Mouse (Mus musculus): ENCODE results near the gene Kirrel3. TPM values are rescaled to one million over a fixed set of nuclear protein-coding genes. Genes with fewer than 3 reads are reported as not detected.

The Kirrel3 gene
- polyA plus RNA-seq, 1 experiment, result not detected

GRCm38 (mm10) chr9:34992201-34992600, 506.5 kb downstream of the Kirrel3 start:
- no peaks in the 10 kb centered on the region for H3K4me1 ChIP-seq (ENCODE audit: control insufficient read depth, insufficient read depth, low read length)
- no peak overlapping the region for H3K4me3 ChIP-seq (ENCODE audit: insufficient read depth, low read length)
- TF ChIP-seq CTCF (IDR thresholded peaks at IDR 0.05; ENCODE audit: low read depth, low read length) (no peak), POLR2A (IDR thresholded peaks at IDR 0.05; ENCODE audit: borderline replicate concordance, low read depth, low read length) (no peak)
- H3K27ac ChIP-seq (ENCODE audit: insufficient read depth, low read depth, low read length), result no peak overlapping the region

GRCm38 (mm10) chr9:34993467-34994211, 507.9 kb downstream of the Kirrel3 start:
- H3K27ac ChIP-seq (ENCODE audit: insufficient read depth, low read depth, low read length), result no peak overlapping the region
- no peaks in the 10 kb centered on the region for H3K4me1 ChIP-seq (ENCODE audit: control insufficient read depth, insufficient read depth, low read length)
- H3K4me3 ChIP-seq (ENCODE audit: insufficient read depth, low read length), result no peak overlapping the region
- TF ChIP-seq CTCF (IDR thresholded peaks at IDR 0.05; ENCODE audit: low read depth, low read length) (no peak), POLR2A (IDR thresholded peaks at IDR 0.05; ENCODE audit: borderline replicate concordance, low read depth, low read length) (no peak)

- TF ChIP-seq POLR2A (IDR thresholded peaks at IDR 0.05; ENCODE audit: borderline replicate concordance, low read depth, low read length) (no peak), CTCF (IDR thresholded peaks at IDR 0.05; ENCODE audit: low read depth, low read length) (no peak)
- H3K27ac ChIP-seq (ENCODE audit: insufficient read depth, low read depth, low read length), result no peak overlapping the region
- H3K4me1 ChIP-seq (ENCODE audit: control insufficient read depth, insufficient read depth, low read length), result no peaks in the 10 kb centered on the region
- no peak overlapping the region for H3K4me3 ChIP-seq (ENCODE audit: insufficient read depth, low read length)
Observed at GRCm38 (mm10) chr9:34995078-34995477, 509.4 kb downstream of the Kirrel3 start.

GRCm38 (mm10) chr9:34995660-34996378, 510.1 kb downstream of the Kirrel3 start:
- Histone ChIP-seq H3K4me1 (ENCODE audit: control insufficient read depth, insufficient read depth, low read length) (no peaks in the 10 kb centered on the region), H3K4me3 (ENCODE audit: insufficient read depth, low read length) (no peak overlapping the region), H3K27ac (ENCODE audit: insufficient read depth, low read depth, low read length) (no peak overlapping the region)
- TF ChIP-seq POLR2A (IDR thresholded peaks at IDR 0.05; ENCODE audit: borderline replicate concordance, low read depth, low read length) (no peak), CTCF (IDR thresholded peaks at IDR 0.05; ENCODE audit: low read depth, low read length) (no peak)

GRCm38 (mm10) chr9:34997880-34998865, 512.5 kb downstream of the Kirrel3 start:
- Histone ChIP-seq H3K4me3 (ENCODE audit: insufficient read depth, low read length) (no peak overlapping the region), H3K27ac (ENCODE audit: insufficient read depth, low read depth, low read length) (no peak overlapping the region), H3K4me1 (ENCODE audit: control insufficient read depth, insufficient read depth, low read length) (no peaks in the 10 kb centered on the region)
- TF ChIP-seq POLR2A (IDR thresholded peaks at IDR 0.05; ENCODE audit: borderline replicate concordance, low read depth, low read length) (no peak), CTCF (IDR thresholded peaks at IDR 0.05; ENCODE audit: low read depth, low read length) (no peak)

GRCm38 (mm10) chr9:35004113-35004512, 518.4 kb downstream of the Kirrel3 start:
- no peaks in the 10 kb centered on the region for H3K4me1 ChIP-seq (ENCODE audit: control insufficient read depth, insufficient read depth, low read length)
- TF ChIP-seq CTCF (IDR thresholded peaks at IDR 0.05; ENCODE audit: low read depth, low read length), result no peak
- no peak for TF ChIP-seq POLR2A (IDR thresholded peaks at IDR 0.05; ENCODE audit: borderline replicate concordance, low read depth, low read length)
- H3K27ac ChIP-seq (ENCODE audit: insufficient read depth, low read depth, low read length), result no peak overlapping the region
- H3K4me3 ChIP-seq (ENCODE audit: insufficient read depth, low read length), result no peak overlapping the region

- Histone ChIP-seq H3K4me1 (ENCODE audit: control insufficient read depth, insufficient read depth, low read length) (no peaks in the 10 kb centered on the region), H3K4me3 (ENCODE audit: insufficient read depth, low read length) (no peak overlapping the region), H3K27ac (ENCODE audit: insufficient read depth, low read depth, low read length) (no peak overlapping the region)
- TF ChIP-seq CTCF (IDR thresholded peaks at IDR 0.05; ENCODE audit: low read depth, low read length), result no peak
- no peak for TF ChIP-seq POLR2A (IDR thresholded peaks at IDR 0.05; ENCODE audit: borderline replicate concordance, low read depth, low read length)
Observed at GRCm38 (mm10) chr9:35007697-35008341, 522.1 kb downstream of the Kirrel3 start.

- H3K27ac ChIP-seq (ENCODE audit: insufficient read depth, low read depth, low read length), result no peak overlapping the region
- no peak overlapping the region for H3K4me3 ChIP-seq (ENCODE audit: insufficient read depth, low read length)
- no peaks in the 10 kb centered on the region for H3K4me1 ChIP-seq (ENCODE audit: control insufficient read depth, insufficient read depth, low read length)
- TF ChIP-seq POLR2A (IDR thresholded peaks at IDR 0.05; ENCODE audit: borderline replicate concordance, low read depth, low read length) (no peak), CTCF (IDR thresholded peaks at IDR 0.05; ENCODE audit: low read depth, low read length) (no peak)
Observed at GRCm38 (mm10) chr9:35016762-35017161, 531.1 kb downstream of the Kirrel3 start.

- TF ChIP-seq POLR2A (IDR thresholded peaks at IDR 0.05; ENCODE audit: borderline replicate concordance, low read depth, low read length) (no peak), CTCF (IDR thresholded peaks at IDR 0.05; ENCODE audit: low read depth, low read length) (no peak)
- Histone ChIP-seq H3K4me3 (ENCODE audit: insufficient read depth, low read length) (no peak overlapping the region), H3K4me1 (ENCODE audit: control insufficient read depth, insufficient read depth, low read length) (no peaks in the 10 kb centered on the region), H3K27ac (ENCODE audit: insufficient read depth, low read depth, low read length) (no peak overlapping the region)
Observed at GRCm38 (mm10) chr9:35017563-35017962, 531.9 kb downstream of the Kirrel3 start.
